Mouse (Mus musculus) liver, embryonic 14.5 days (tissue): ENCODE measurements around the gene Srd5a1. TPM values are rescaled to one million over a fixed set of nuclear protein-coding genes. Genes with fewer than 3 reads are reported as not detected.

Source experiments
- ATAC-seq: fragments of 200-750 bp; cut with Nextera tagmentation; 2 replicates; pipeline ENCODE4 v1.8.0; 2017; ENCODE audit warnings: moderate number of reproducible peaks, mild to moderate bottlenecking, moderate library complexity; ENCODE audit not compliant: insufficient read depth
- DNase-seq, 3 experiments: peaks; one replicate each; pipeline ENCODE4 v3.0.0-alpha.2; 2012 to 2013; ENCODE audit warnings: low read depth in 3 of 3, low spot score in 3 of 3
- H3K27ac ChIP-seq: fragments of 300-500 bp; sonication (generic); 2 replicates; pipeline ENCODE4 v1.5.1; 2014; ENCODE audit warnings: moderate library complexity, mild to moderate bottlenecking, control low read depth, inconsistent platforms
- H3K27me3 ChIP-seq: fragments of 300-500 bp; sonication (generic); 2 replicates; pipeline ENCODE4 v1.6.1; 2014; ENCODE audit warnings: mild to moderate bottlenecking, low read length, moderate library complexity; ENCODE audit not compliant: control insufficient read depth, insufficient read depth
- H3K36me3 ChIP-seq: fragments of 300-500 bp; sonication (generic); replicated peaks from 2 replicates; pipeline ENCODE4 v1.6.1; 2014; ENCODE audit warnings: low read depth; ENCODE audit not compliant: control insufficient read depth, insufficient read depth
- H3K4me1 ChIP-seq, 2 experiments: fragments of 200-500 bp in 1 of 2; fragments of 300-500 bp in 1 of 2; sonication (generic) in 1 of 2; replicated peaks; 2 replicates each; pipeline ENCODE4 v1.6.1; 2012 to 2014; ENCODE audit warnings: antibody characterized with exemption in 1 of 2, inconsistent platforms in 1 of 2, low read length in 1 of 2; ENCODE audit not compliant: control insufficient read depth in 2 of 2, insufficient read depth in 2 of 2
- H3K4me2 ChIP-seq: fragments of 300-500 bp; sonication (generic); 2 replicates; pipeline ENCODE4 v1.6.1; 2014; ENCODE audit warnings: low read depth, mild to moderate bottlenecking, control low read depth, moderate library complexity
- H3K4me3 ChIP-seq, 2 experiments: fragments of 200-500 bp in 1 of 2; fragments of 300-500 bp in 1 of 2; sonication (generic) in 1 of 2; 2 replicates each; pipeline ENCODE4 v1.5.1; 2012 to 2014; ENCODE audit warnings: low read depth in 2 of 2, low read length in 2 of 2, mild to moderate bottlenecking in 2 of 2, control low read depth in 1 of 2, inconsistent platforms in 1 of 2, moderate library complexity in 1 of 2; ENCODE audit not compliant: insufficient read depth in 1 of 2
- H3K9ac ChIP-seq: fragments of 300-500 bp; sonication (generic); replicated peaks from 2 replicates; pipeline ENCODE4 v1.6.1; 2014; ENCODE audit warnings: mild to moderate bottlenecking, control low read depth, moderate library complexity
- H3K9me3 ChIP-seq: fragments of 300-500 bp; sonication (generic); 2 replicates; pipeline ENCODE4 v1.6.1; 2016; ENCODE audit warnings: low read length, mixed read lengths; ENCODE audit not compliant: control insufficient read depth
- CTCF ChIP-seq: IDR thresholded peaks from 2 replicates; pipeline ENCODE4 v1.5.1; 2016; ENCODE audit warnings: antibody characterized with exemption, low read depth, control low read depth
- EP300 ChIP-seq: IDR thresholded peaks from 2 replicates; pipeline ENCODE4 v1.6.1; 2016; ENCODE audit warnings: antibody characterized with exemption, low read depth
- WGBS: fragments of 180-500 bp; shearing (Covaris S2); extraction: QIAGEN DNeasy Blood & Tissue Kit; methylation state at CpG from one replicate; pipeline ENCODE4 v1.1.7; 2014; ENCODE audit not compliant: insufficient replicate concordance; 5-methylcytosine and 5-hydroxymethylcytosine counted together
- polyA plus RNA-seq, 2 experiments: library from polyadenylated mRNA; depleted of rRNA in 1 of 2; stranded (reverse) in 1 of 2; unstranded in 1 of 2; fragments of >200 nt; fragmentation: Nextera tagmentation in 1 of 2; extraction: Ambion mirVana in 1 of 2; gene quantifications; 2 replicates each; pipeline versions ENCODE4 v1.2.1 to v1.2.3; 2012 to 2014

Srd5a1 gene
- polyA plus RNA-seq, 2 experiments = 2.0 to 3.0 TPM

- H3K4me1 ChIP-seq = peaks cover 0 to 2% of the 10 kb centered on the region in 2 experiments; a peak in 1 of 4 replicates
- WGBS = 58% methylated on average over 13 of the region's 13 CpGs
- TF ChIP-seq CTCF (no peak), EP300 (no peak)
- ATAC-seq (no peak), DNase-seq (no peak)
- no peaks in the 10 kb centered on the region for H3K27me3 ChIP-seq
- no peak overlapping the region for H3K4me3 ChIP-seq
- no peak overlapping the region for H3K9ac ChIP-seq
- peaks cover 2% of the 10 kb centered on the region; the same call in 1 of the 2 replicates for H3K36me3 ChIP-seq
- no peak overlapping the region for H3K27ac ChIP-seq
- no peak overlapping the region for H3K4me2 ChIP-seq
- H3K9me3 ChIP-seq = no peaks in the 10 kb centered on the region
These were observed 33.4 kb upstream of the Srd5a1 start for GRCm38 (mm10) chr13:69644427-69645166.

DNA sequence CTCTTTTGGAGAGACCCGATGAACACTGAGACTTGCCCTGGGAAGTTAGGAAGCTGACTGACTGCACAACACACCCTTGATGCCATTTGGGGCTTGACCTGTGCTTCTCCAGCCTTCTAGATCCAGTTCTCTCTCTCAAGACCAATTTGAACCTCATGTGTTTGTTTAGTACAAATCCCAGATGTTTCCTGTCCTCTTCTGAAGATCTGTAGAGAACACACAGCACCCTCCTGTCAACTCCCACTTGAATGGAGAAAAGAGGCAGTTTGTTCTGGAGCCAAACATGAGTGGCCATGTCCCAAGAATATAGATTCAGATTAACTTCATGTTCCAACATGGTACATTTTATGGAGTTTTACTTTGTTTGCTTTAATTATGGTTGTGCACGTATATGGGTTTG, 32.7 kb upstream of the Srd5a1 start:
- H3K4me1 ChIP-seq = peaks cover 0 to 2% of the 10 kb centered on the region in 2 experiments; a peak in 1 of 4 replicates
- ATAC-seq (no peak), DNase-seq (no peak)
- no peaks in the 10 kb centered on the region for H3K9me3 ChIP-seq
- H3K9ac ChIP-seq = no peak overlapping the region
- no peak overlapping the region for H3K4me2 ChIP-seq
- H3K4me3 ChIP-seq = no peak overlapping the region
- no peak overlapping the region for H3K27ac ChIP-seq
- TF ChIP-seq EP300 (no peak), CTCF (no peak)
- H3K27me3 ChIP-seq = no peaks in the 10 kb centered on the region
- peaks cover 2% of the 10 kb centered on the region; the same call in 1 of the 2 replicates for H3K36me3 ChIP-seq
- 64% methylated on average over 2 of the region's 2 CpGs for WGBS

GRCm38 (mm10) chr13:69642656-69643216, 31.5 kb upstream of the Srd5a1 start:
- Histone ChIP-seq H3K9ac (no peak overlapping the region), H3K4me3 (no peak overlapping the region), H3K4me1 (peaks cover 0 to 2% of the 10 kb centered on the region in 2 experiments; a peak in 1 of 4 replicates), H3K36me3 (peaks cover 2% of the 10 kb centered on the region; the same call in 1 of the 2 replicates), H3K4me2 (no peak overlapping the region), H3K27ac (no peak overlapping the region), H3K27me3 (no peaks in the 10 kb centered on the region), H3K9me3 (no peaks in the 10 kb centered on the region)
- no peak for DNase-seq
- ATAC-seq = no peak
- TF ChIP-seq EP300 = no peak
- WGBS = 47% methylated on average over 5 of the region's 5 CpGs

- Histone ChIP-seq H3K9ac (no peak overlapping the region), H3K4me3 (no peak overlapping the region), H3K9me3 (no peaks in the 10 kb centered on the region), H3K4me1 (peaks cover 0 to 2% of the 10 kb centered on the region in 2 experiments; a peak in 1 of 4 replicates), H3K36me3 (peaks cover 12% of the 10 kb centered on the region), H3K27ac (no peak overlapping the region), H3K27me3 (no peaks in the 10 kb centered on the region), H3K4me2 (no peak overlapping the region)
- DNase-seq (no peak), ATAC-seq (no peak)
- TF ChIP-seq EP300 (no peak), CTCF (no peak)
- WGBS = 62% methylated on average over 3 of the region's 3 CpGs
These were observed 29.8 kb upstream of the Srd5a1 start for GRCm38 (mm10) chr13:69641017-69641416.

- TF ChIP-seq EP300 = no peak
- TF ChIP-seq CTCF = no peak
- WGBS = 67% methylated on average over 4 of the region's 4 CpGs
These were observed 29.3 kb upstream of the Srd5a1 start for GRCm38 (mm10) chr13:69640541-69640940.

More at GRCm38 (mm10) chr13:69640541-69640940, 29.3 kb upstream of the Srd5a1 start:
- Histone ChIP-seq H3K4me3 (no peak overlapping the region), H3K4me1 (peaks cover 0 to 2% of the 10 kb centered on the region in 2 experiments; a peak in 1 of 4 replicates), H3K4me2 (no peak overlapping the region), H3K27me3 (no peaks in the 10 kb centered on the region), H3K36me3 (peaks cover 15% of the 10 kb centered on the region), H3K27ac (no peak overlapping the region), H3K9me3 (no peaks in the 10 kb centered on the region), H3K9ac (no peak overlapping the region)
- no peak for DNase-seq
- no peak for ATAC-seq
